Mouse (Mus musculus) kidney, adult 11 months (tissue): ENCODE results near the gene Xaf1.
A peak's percentile ranks its signal among the peaks of the same experiment; 100 is the strongest.

ENCODE experiments used
- DNase-seq: peaks from one replicate; pipeline ENCODE4 v3.0.0; 2022

Gene Xaf1

GRCm38 (mm10) chr11:72301334-72301733 lies at the start of gene Xaf1:
Gene Xaf1, plus strand, starts transcription at chr11:72301629.
- peak; percentile 64 for DNase-seq

- no peak for DNase-seq
Measured at GRCm38 (mm10) chr11:72255629-72256028, 45.8 kb upstream of the Xaf1 start.

- DNase-seq, result no peak
Measured at GRCm38 (mm10) chr11:72256441-72256840, 45.0 kb upstream of the Xaf1 start.

- DNase-seq, result no peak
Measured at GRCm38 (mm10) chr11:72265483-72265882, 35.9 kb upstream of the Xaf1 start.

- peak; percentile 40 for DNase-seq
Measured at GRCm38 (mm10) chr11:72266207-72266959, 35.0 kb upstream of the Xaf1 start.

GRCm38 (mm10) chr11:72266960-72267560 lies 34.4 kb upstream of the Xaf1 start, which contains the start of gene Slc13a5:
Gene Slc13a5, minus strand, starts transcription at chr11:72267222.
- no peak for DNase-seq

- DNase-seq, result no peak
Measured at GRCm38 (mm10) chr11:72271761-72272160, 29.7 kb upstream of the Xaf1 start.

GRCm38 (mm10) chr11:72273341-72273740 lies 28.1 kb upstream of the Xaf1 start:
- DNase-seq, result no peak

GRCm38 (mm10) chr11:72281143-72281851 lies 20.1 kb upstream of the Xaf1 start:
- DNase-seq, result no peak

GRCm38 (mm10) chr11:72281852-72282400 lies 19.5 kb upstream of the Xaf1 start:
- DNase-seq, result peak; percentile 15

- DNase-seq, result peak; percentile 20
Measured at GRCm38 (mm10) chr11:72283486-72284224, 17.8 kb upstream of the Xaf1 start.

GRCm38 (mm10) chr11:72284532-72285182 lies 16.8 kb upstream of the Xaf1 start:
- DNase-seq, result no peak

GRCm38 (mm10) chr11:72285971-72286480 lies 15.4 kb upstream of the Xaf1 start:
- DNase-seq, result no peak

GRCm38 (mm10) chr11:72286651-72287050 lies 14.8 kb upstream of the Xaf1 start:
- DNase-seq, result no peak

GRCm38 (mm10) chr11:72287126-72287525 lies 14.3 kb upstream of the Xaf1 start:
- no peak for DNase-seq

GRCm38 (mm10) chr11:72287543-72287942 lies 13.9 kb upstream of the Xaf1 start:
- no peak for DNase-seq

GRCm38 (mm10) chr11:72293116-72293515 lies 8.3 kb upstream of the Xaf1 start:
- no peak for DNase-seq

- peak; percentile 23 for DNase-seq
Measured at GRCm38 (mm10) chr11:72302230-72302629, 801 bp downstream of the Xaf1 start.

- no peak for DNase-seq
Measured at GRCm38 (mm10) chr11:72307461-72307860, 6.0 kb downstream of the Xaf1 start.

- no peak for DNase-seq
Measured at GRCm38 (mm10) chr11:72308982-72309381, 7.6 kb downstream of the Xaf1 start.

GRCm38 (mm10) chr11:72310491-72310890 lies 9.1 kb downstream of the Xaf1 start:
- DNase-seq, result no peak
